Mouse (Mus musculus) erythroblast, embryonic 14.5 days (primary cell): Measurements from ENCODE around the gene Cstl1.

Experiments
- GATA1 ChIP-seq: IDR thresholded peaks from 2 replicates; pipeline ENCODE4 v1.6.1; 2012; ENCODE audit warnings: low read length, inconsistent platforms, mixed read lengths
- TAL1 ChIP-seq: IDR thresholded peaks from 3 replicates; pipeline ENCODE4 v1.6.1; 2012; ENCODE audit warnings: low read length, inconsistent platforms, mixed read lengths

- TF ChIP-seq GATA1 = no peak
- no peak for TF ChIP-seq TAL1
Measured at GRCm38 (mm10) chr2:148731614-148732326, 18.4 kb upstream of the Cstl1 start.
